Mouse (Mus musculus) G1E (cell line): ENCODE data around the gene Gm11096.

ENCODE experiments used
- CTCF ChIP-seq: IDR thresholded peaks from 2 replicates; pipeline ENCODE4 v1.5.1; 2012; ENCODE audit warnings: low read depth, low read length, inconsistent platforms, mixed read lengths
- TAL1 ChIP-seq: conservative IDR thresholded peaks from 2 replicates; pipeline ENCODE4 v1.6.1; 2012; ENCODE audit warnings: low read depth, low read length, inconsistent platforms, mixed read lengths

GRCm38 (mm10) chr17:81416361-81417114 lies 25.0 kb upstream of the Gm11096 start:
- TF ChIP-seq CTCF = no peak
- no peak for TF ChIP-seq TAL1
